Mouse (Mus musculus) midbrain, postnatal 0 days (tissue): ENCODE results near the gene Arid1a. TPM values are rescaled to one million over a fixed set of nuclear protein-coding genes. Genes with fewer than 3 reads are reported as not detected.
A peak's percentile ranks its signal among the peaks of the same experiment; 100 is the strongest.

Experiments used
- ATAC-seq: fragments of 200-750 bp; cut with Nextera tagmentation; 2 replicates; pipeline ENCODE4 v1.8.0; 2017; ENCODE audit warnings: moderate number of reproducible peaks, mild to moderate bottlenecking, moderate TSS enrichment, moderate library complexity; ENCODE audit not compliant: low FRiP score
- DNase-seq: peaks from one replicate; pipeline ENCODE4 v3.0.0-alpha.2; 2015; ENCODE audit warnings: low spot score
- H3K27ac ChIP-seq: fragments of 300-500 bp; sonication (generic); 2 replicates; pipeline ENCODE4 v1.5.1; 2014; ENCODE audit warnings: low read depth, mild to moderate bottlenecking, low read length, mixed read lengths
- H3K27me3 ChIP-seq: fragments of 300-500 bp; sonication (generic); 2 replicates; pipeline ENCODE4 v1.6.1; 2014; ENCODE audit warnings: low read length, control low read depth, mixed read lengths; ENCODE audit not compliant: insufficient read depth
- H3K36me3 ChIP-seq: fragments of 300-500 bp; sonication (generic); 2 replicates; pipeline ENCODE4 v1.6.1; 2014; ENCODE audit warnings: low read length, control low read depth, mixed read lengths; ENCODE audit not compliant: insufficient read depth
- H3K4me1 ChIP-seq: fragments of 300-500 bp; sonication (generic); 2 replicates; pipeline ENCODE4 v1.6.1; 2014; ENCODE audit warnings: mild to moderate bottlenecking, control low read depth, antibody characterized with exemption, low read length, mixed read lengths; ENCODE audit not compliant: insufficient read depth
- H3K4me2 ChIP-seq: fragments of 300-500 bp; sonication (generic); 2 replicates; pipeline ENCODE4 v1.6.1; 2014; ENCODE audit warnings: low read depth, mild to moderate bottlenecking, low read length, mixed read lengths; ENCODE audit not compliant: poor library complexity, severe bottlenecking
- H3K4me3 ChIP-seq: fragments of 300-500 bp; sonication (generic); 2 replicates; pipeline ENCODE4 v1.5.1; 2014; ENCODE audit warnings: low read depth, mild to moderate bottlenecking, low read length, moderate library complexity
- H3K9ac ChIP-seq: fragments of 300-500 bp; sonication (generic); replicated peaks from 2 replicates; pipeline ENCODE4 v1.6.1; 2014; ENCODE audit warnings: mild to moderate bottlenecking, low read length, moderate library complexity, mixed read lengths; ENCODE audit not compliant: poor library complexity, severe bottlenecking
- H3K9me3 ChIP-seq: fragments of 300-500 bp; sonication (generic); 2 replicates; pipeline ENCODE4 v1.6.1; 2016; ENCODE audit warnings: low read length, control low read depth
- CTCF ChIP-seq: IDR thresholded peaks from 2 replicates; pipeline ENCODE4 v1.5.1; 2016; ENCODE audit warnings: antibody characterized with exemption, mild to moderate bottlenecking
- WGBS: fragments of 180-500 bp; shearing (Covaris S2); extraction: QIAGEN DNeasy Blood & Tissue Kit; methylation state at CpG from one replicate; pipeline ENCODE4 v1.1.7; 2014; 5-methylcytosine and 5-hydroxymethylcytosine counted together
- polyA plus RNA-seq: library from polyadenylated mRNA; unstranded; fragments of >200 nt; fragmentation: Nextera tagmentation; extraction: Ambion mirVana; gene quantifications from 2 replicates; pipeline ENCODE4 v1.2.1, GENCODE M21; 2015
- total RNA-seq: library from RNA; depleted of rRNA; stranded (reverse); fragments of >200 nt; gene quantifications from 2 replicates; pipeline ENCODE4 v1.2.3, GENCODE M21; 2014

The Arid1a gene
- total and polyA plus RNA-seq, 2 experiments from 2014 or later, result 19.5 to 66.2 TPM

- Histone ChIP-seq H3K9ac (no peak overlapping the region), H3K4me3 (no peak overlapping the region), H3K4me2 (no peak overlapping the region), H3K36me3 (peaks cover 76% of the 10 kb centered on the region), H3K4me1 (no peaks in the 10 kb centered on the region), H3K27ac (no peak overlapping the region), H3K9me3 (no peaks in the 10 kb centered on the region), H3K27me3 (no peaks in the 10 kb centered on the region)
- DNase-seq, result no peak
- WGBS, result 90% methylated on average over 11 of the region's 11 CpGs
- no peak for TF ChIP-seq CTCF
- no peak for ATAC-seq
Observed at GRCm38 (mm10) chr4:133686512-133686911, 70.1 kb downstream of the Arid1a start.

DNA sequence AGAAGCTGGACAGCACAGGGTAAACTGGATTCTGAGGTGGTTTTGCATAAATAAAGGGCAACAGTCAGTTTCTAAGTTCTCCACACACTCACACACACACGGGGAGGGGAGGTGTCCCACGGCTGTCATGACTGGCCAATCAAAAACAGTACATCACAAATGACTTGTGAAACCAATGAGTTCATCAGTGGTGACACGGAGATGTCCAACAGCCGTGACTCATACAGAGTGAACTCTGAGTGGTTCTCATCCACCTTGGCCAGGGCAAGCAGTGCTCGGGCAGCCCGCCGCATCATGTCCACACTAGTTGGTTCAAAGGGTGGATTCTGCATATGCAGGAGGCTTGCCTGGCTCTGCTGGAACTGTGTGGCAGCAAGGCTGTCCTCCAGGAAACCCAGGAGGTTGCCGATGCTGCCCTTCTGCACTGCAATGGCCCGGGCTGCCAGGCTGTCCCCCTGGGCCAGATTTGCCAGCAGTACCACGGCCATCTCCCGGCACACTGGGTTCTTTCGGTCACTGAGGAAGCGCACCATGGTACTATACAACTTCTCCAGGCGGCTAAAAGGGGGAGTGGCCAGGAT lies 76.3 kb downstream of the Arid1a start:
- peaks cover 38% of the 10 kb centered on the region for H3K36me3 ChIP-seq
- 86% methylated on average over 14 of the region's 14 CpGs for WGBS
- H3K27ac ChIP-seq, result no peak overlapping the region

DNA sequence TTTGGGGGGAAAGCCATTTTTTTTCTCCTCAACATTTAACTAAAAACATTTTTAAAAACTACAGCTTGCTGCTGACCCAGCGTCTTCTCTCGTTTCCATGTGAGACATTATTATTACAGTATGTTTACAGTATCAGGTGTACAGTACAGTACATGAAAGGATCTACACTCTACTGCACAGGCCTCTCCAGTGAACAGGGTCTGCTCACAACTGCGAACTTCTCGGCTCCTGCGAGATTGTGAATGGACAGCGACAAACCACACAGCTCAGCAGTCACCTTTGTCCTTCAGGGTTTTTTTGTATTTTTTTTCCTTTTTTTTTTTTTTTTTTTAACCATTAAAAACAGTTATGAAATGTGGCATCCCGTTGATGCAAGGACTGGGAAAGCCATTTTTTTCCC lies 76.9 kb downstream of the Arid1a start:
- H3K9ac ChIP-seq, result no peak overlapping the region
- H3K36me3 ChIP-seq, result peaks cover 31% of the 10 kb centered on the region
- H3K9me3 ChIP-seq, result no peaks in the 10 kb centered on the region
- no peaks in the 10 kb centered on the region for H3K4me1 ChIP-seq
- TF ChIP-seq CTCF, result no peak
- DNase-seq (no peak), ATAC-seq (no peak)
- H3K4me2 ChIP-seq, result no peak overlapping the region
- no peak overlapping the region for H3K4me3 ChIP-seq
- H3K27ac ChIP-seq, result no peak overlapping the region
- no peaks in the 10 kb centered on the region for H3K27me3 ChIP-seq
- WGBS, result 92% methylated on average over 7 of the region's 7 CpGs

More for the DNA sequence above, 76.3 kb downstream of the Arid1a start:
- Histone ChIP-seq H3K9ac (no peak overlapping the region), H3K27me3 (no peaks in the 10 kb centered on the region), H3K9me3 (no peaks in the 10 kb centered on the region), H3K4me2 (no peak overlapping the region), H3K4me3 (no peak overlapping the region), H3K4me1 (no peaks in the 10 kb centered on the region)
- no peak for DNase-seq
- no peak for TF ChIP-seq CTCF
- ATAC-seq, result no peak

DNA sequence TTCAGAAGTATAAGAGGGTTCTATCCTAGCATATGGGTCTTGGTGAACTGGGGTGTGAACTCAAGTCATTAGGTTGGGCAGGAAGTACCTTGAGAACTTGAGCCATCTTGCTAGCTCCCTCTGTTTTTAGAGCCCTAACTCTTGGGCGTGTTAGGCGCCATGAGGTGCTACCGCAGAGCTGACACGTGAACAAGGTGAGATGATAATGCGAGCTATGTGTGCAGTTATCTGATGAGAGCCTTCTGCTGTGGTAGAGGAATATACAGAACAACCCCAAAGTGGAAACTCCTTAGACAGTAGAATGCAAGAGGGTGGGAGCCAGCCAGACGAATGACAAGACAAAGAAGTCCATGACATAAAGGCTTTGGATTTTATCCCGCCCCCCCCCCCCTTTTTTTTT lies 79.3 kb downstream of the Arid1a start:
- Histone ChIP-seq H3K9ac (no peak overlapping the region), H3K27me3 (no peaks in the 10 kb centered on the region), H3K4me1 (no peaks in the 10 kb centered on the region; the same call in 1 of the 2 replicates), H3K36me3 (peaks cover 17% of the 10 kb centered on the region), H3K4me2 (no peak overlapping the region), H3K4me3 (no peak overlapping the region), H3K9me3 (no peaks in the 10 kb centered on the region), H3K27ac (no peak overlapping the region)
- ATAC-seq (no peak), DNase-seq (no peak)
- 83% methylated on average over 7 of the region's 7 CpGs for WGBS
- no peak for TF ChIP-seq CTCF

DNA sequence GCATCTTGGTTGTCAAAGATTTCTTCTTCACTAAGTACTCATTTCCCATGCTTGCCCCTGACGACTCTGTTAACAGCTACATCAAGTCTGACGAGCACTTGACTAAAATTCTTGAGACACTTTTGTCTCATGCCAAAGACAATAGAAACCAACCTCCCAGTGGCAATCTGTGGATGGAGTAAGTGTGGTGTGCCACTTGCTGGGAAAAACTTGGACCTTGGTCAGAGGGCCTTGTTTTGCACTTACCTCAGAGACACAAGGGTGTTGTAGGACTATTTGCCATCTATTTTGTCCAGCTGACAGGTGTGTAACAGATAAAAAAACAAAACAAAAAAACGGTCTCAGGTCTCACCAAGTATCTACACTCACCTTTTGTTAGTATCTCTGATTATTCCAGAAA lies 80.4 kb downstream of the Arid1a start:
- DNase-seq, result no peak
- Histone ChIP-seq H3K9me3 (no peaks in the 10 kb centered on the region), H3K27me3 (no peaks in the 10 kb centered on the region), H3K36me3 (peaks cover 10% of the 10 kb centered on the region), H3K4me2 (no peak overlapping the region), H3K4me1 (no peaks in the 10 kb centered on the region; the same call in 1 of the 2 replicates), H3K4me3 (no peak overlapping the region), H3K27ac (0 out of 2 replicates have a peak overlapping the region, but pooled peaks have one; percentile 51), H3K9ac (no peak overlapping the region)
- WGBS, result 30% methylated on average over 3 of the region's 3 CpGs
- no peak for TF ChIP-seq CTCF
- no peak for ATAC-seq

- Histone ChIP-seq H3K36me3 (peaks cover 4% of the 10 kb centered on the region), H3K4me3 (no peak overlapping the region), H3K4me2 (no peak overlapping the region), H3K4me1 (no peaks in the 10 kb centered on the region; the same call in 1 of the 2 replicates), H3K9me3 (no peaks in the 10 kb centered on the region), H3K27ac (0 out of 2 replicates have a peak overlapping the region, but pooled peaks have one; percentile 51), H3K9ac (no peak overlapping the region), H3K27me3 (no peaks in the 10 kb centered on the region)
- 4% methylated on average over 5 of the region's 5 CpGs for WGBS
- peak; percentile 85 for DNase-seq
- TF ChIP-seq CTCF, result no peak
- 0 out of 2 replicates have a peak, but pooled peaks have one; percentile 38 for ATAC-seq
Observed at GRCm38 (mm10) chr4:133675594-133676016, 81.0 kb downstream of the Arid1a start.
